Mouse (Mus musculus) lung, postnatal 0 days (tissue): Measurements from ENCODE around the gene Uri1.

ENCODE experiments used
- CTCF ChIP-seq: IDR thresholded peaks from 2 replicates; pipeline ENCODE4 v1.5.1; 2016; ENCODE audit warnings: antibody characterized with exemption, mild to moderate bottlenecking
- EP300 ChIP-seq: IDR thresholded peaks from 2 replicates; pipeline ENCODE4 v1.6.1; 2016; ENCODE audit warnings: antibody characterized with exemption, mild to moderate bottlenecking, control low read depth

DNA sequence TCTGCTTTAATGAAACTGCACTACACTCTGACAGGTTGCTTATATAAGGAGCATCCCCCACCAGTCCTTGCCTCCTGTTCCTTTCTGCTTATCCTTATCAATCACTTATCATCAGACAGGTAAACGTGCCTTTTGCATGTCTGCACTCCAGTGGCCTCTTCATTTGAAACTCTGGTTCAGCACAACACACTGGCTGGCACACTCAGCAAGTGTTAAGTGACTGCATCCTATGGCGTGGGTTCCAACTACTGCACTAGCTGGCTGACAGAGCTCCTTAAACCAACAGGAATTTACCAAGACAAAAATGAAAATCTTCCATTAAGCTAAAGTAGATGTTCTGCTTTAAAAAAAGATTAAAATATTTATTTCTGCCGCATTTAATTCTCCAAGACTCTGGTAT lies 9.4 kb downstream of the Uri1 start:
- TF ChIP-seq CTCF: no peak
- no peak for TF ChIP-seq EP300
